Mouse (Mus musculus) right cerebral cortex, postnatal 14 days (tissue): ENCODE data around the gene Cep70.
A peak's percentile ranks its signal among the peaks of the same experiment; 100 is the strongest.

Experiments used
- DNase-seq: peaks from one replicate; pipeline ENCODE4 v3.0.0; 2022

Cep70 gene

DNA sequence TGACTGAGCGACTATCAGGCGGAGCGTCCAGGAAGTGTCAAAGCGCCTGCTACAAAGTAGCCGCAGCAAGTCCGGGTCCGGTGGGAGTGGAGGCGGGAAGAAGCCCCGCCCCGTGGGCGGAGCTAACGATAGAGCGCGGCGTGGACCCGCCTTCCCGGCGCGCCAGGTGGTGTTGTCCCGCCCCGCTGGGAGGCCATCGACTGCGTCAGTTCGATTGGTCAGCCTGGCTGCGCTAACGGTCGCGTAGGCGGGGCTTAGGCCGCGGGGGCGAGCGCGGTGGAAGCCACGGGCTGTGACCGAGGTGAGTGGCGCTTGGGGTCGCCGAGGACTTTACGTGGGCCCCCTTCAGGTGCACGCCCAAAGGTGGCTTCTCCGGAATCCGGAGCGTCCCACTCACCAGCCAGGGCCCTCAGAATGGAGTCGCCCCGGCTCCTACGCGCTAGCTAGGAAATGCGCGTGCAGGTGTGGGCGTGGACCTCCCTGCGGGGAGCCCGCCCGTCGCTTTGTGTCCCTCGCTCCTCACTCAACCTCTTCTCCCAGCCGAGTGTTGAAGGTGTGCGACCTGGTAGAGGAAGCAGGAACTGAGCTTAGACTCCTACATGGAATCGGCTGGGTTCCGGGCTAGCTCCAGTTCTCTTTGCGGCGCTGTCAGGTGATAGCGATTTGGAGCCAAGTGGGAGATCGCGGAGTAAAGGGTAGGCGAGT is at the start of gene Cep70:
Cep70 (plus strand) TSS at position 178 of the 705 bp plus-strand sequence.
- DNase-seq = peak; percentile 96

DNA sequence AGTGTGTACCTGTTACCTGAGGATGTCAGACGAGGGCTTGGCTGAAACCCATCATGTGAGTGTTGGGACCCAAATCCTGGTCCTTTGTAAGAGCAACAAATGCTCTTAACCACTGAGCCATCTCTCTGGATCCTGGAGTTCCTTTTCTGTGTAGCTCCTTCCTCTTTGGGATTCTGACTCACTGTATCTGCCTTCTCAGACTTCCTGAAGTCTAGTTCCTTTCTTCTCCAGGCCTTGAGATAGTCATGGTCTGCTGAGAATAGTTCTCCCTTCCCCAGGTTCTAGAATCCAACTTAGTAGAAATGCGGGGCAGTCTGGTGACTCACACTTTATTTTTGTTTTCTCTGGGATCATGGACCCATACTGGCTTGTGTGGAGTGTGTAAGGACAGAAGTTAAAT is 30.5 kb upstream of the Cep70 start:
- DNase-seq = no peak

DNA sequence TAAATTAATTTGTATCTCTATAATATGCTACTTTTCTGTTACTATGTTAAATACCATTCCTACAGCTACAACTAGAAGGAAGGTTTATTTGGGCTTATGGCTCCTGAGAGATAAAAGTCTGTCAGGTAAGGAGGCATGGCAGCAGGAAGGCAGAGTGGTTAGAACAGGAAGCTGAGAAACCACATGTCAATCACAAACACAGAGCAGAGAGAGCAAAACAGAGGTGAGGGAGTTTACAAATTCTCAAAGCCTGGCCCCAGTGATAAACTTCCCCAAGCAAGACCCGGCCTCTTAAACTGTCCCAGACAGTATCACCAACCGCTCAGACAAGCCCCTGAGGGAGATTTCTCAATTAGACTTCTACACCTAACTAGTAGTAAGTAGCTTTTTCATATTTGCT is 27.0 kb upstream of the Cep70 start:
- DNase-seq = no peak

DNA sequence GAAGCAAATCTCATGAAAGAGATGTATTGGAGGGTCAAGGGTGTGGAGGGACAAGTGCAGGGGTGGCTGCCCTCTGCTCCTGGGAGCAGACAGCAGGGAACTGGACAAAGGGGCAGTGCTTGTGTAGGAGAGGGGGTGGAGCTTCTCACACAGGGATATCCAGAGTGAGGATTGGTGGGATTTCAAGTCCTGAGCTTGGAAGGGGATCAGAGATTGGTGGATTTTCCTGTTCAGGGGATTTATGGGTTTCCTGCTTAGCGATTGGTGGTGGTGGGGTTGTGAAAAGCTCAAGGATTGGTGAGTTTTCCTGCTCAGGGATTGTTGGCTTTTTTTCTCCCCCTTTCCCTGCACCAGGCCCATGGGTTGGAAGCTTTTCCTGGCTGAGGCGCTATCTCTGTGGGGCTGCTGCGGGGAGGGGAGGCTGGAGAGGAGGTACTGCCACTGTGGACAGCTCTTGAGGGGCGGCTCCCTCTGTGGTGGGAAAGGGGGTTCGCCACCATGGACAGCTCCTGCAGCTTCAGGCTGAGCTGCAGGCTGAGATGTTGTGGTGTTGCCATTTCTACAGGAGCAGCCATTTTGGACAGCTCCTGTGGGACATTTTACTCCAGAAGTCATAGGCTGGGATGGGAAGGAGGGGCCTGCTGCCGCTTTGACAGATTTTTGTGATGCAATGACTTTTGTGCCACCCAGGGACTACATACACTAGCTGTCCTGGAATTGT is 25.0 kb upstream of the Cep70 start:
- DNase-seq = peak; percentile 24

DNA sequence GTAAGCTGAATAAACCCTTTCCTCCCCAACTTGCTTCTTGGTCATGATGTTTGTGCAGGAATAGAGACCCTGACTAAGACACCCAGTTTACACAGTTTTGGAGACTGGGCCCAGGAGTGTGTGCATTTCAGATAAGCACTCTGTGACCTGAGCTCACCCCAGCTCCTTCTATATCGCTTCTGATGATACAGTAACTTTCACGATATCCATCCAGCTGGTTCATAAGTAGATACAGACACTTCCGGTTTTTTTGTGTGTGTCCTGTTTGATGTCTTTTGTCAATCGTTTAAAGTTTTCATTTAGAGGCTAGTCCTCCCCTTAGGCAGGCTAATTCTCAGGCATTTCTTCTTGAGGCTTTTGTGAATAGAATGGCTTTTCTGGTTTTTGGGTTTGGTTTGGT is 21.5 kb upstream of the Cep70 start:
- DNase-seq = no peak

DNA sequence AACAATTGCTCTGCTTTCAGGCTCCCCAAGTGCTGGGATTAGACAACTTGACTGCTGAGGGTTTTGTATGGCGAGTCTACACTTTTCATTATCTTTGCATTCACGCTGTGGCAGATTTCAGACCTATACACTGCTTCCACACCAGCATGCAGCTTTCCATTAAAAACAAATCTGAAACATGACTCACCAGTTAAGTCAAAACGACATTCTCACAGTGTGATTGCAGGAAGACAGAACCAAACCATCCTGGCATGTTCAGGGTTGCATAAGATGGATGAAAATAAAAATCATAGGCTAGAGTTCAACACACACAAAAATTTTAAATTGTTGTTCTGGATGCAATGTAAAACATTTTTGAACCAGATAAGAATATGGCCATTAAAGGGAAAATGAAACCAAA is 18.6 kb upstream of the Cep70 start:
- no peak for DNase-seq

DNA sequence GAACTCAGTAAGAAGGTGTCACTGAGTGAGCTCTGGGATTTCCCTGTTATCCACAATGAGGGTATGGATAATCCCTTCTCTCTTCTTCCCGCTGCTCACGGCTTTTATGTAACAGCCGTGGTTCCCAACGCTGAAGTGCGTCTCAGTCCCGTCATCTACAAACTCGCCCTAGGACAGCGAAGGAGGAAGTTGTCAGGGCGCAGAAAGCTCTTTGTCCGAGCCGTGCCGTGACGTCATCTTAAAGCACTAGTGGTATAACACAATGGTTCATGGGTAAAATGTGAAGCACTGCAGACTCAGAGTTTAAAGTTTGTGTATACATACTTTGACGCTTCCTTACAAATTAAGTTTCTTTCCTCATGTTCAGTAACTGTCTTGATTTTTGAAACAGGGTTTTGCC is 13.7 kb upstream of the Cep70 start:
- DNase-seq = no peak

DNA sequence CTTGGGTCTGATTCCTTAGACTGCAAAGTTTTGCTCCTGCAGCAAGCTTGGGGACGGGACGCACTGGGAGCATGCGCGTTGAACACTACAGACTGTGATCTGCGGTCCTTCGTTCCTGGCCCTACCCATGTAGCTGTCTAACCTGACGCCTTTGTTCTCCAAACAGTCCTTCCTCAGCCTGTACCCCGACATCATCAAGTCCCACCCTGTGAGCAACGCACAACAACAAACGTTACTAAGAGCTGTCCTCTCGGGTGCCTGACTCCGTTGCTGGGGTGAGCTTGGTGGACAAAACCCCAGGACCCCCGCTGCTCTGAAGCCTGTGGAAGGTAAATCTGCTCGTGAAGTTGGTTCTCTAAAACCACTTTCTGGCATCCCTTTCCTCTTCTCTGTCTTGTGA is 6.0 kb upstream of the Cep70 start, which contains the start of gene Faiml:
Faiml (minus strand) TSS at position 101 of the 400 bp plus-strand sequence.
- no peak for DNase-seq

DNA sequence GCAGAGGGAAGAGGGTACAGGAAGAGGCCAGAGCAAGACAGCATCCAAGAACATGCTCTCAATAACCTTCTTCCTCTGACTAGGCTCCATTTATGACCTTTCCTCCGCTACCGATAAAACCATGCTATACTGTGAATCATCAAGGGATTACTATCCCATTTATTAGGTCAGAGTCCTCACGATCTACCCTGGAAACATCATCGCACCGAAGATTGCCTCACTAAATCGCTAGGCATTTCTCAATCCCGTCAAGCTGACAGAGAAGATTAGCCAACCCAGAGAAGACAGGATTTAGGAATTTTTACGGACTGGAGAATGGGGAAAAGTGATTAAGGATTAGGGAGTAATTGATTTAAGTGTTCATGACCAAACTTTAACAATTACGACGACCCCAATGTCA is 4.9 kb upstream of the Cep70 start:
- DNase-seq = no peak

DNA sequence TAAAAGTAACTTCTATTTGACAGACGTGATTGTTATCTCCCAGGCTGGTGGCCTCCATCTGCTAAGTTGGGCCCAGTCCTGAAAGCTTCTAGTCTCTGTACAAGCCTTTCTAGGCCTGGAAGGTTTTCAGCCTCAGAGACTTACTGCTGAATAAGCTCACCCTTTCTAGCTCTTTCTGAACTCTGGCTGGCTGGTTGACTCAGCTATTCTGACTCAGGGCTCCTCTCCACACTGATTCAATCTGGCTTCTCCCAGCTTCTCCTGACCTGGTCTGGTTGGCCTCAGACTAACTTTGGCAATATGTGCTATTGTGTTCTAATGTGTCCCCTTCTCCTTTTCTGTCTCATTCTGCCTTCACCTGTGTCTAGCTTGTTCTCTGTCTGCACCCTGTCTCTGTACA is 3.9 kb upstream of the Cep70 start:
- no peak for DNase-seq

DNA sequence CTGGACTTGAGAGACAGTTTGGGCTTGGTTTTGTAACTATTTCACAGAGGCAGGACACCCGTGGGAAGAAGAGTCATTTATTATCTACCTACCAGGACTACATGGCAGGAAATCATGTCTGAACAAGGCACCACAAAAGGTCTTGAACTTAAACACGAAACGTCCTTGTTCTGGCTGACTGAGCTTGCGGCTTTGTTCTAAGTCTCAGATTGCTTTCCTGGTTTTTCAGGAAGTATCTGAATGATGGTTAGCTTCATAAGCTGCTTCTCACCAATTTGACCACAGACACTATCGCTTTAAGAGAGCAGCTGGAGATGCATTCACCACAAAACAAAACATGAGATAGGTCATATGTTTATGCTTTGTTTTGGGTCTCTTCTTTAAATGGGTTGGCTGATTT is 2.6 kb upstream of the Cep70 start:
- DNase-seq = no peak

DNA sequence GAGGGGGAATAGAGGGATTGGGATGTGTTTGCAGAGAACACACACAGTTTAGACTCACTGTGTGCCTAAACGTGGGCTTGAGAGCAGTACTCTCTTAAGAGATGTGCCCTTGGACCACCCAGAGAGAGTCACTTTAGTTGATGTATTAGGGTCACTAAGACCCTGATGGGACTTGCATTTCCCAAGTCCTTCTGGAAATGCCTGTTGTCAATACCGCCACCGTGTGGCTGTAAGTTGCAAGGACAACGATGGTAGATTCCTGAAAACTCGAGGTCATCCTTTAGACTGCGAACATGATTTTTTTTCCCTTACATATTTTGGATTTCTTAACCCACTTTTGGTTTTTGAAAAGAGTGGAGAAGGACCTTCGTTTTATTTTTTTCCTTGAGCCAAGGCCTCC is 1.1 kb upstream of the Cep70 start:
- peak; percentile 26 for DNase-seq

DNA sequence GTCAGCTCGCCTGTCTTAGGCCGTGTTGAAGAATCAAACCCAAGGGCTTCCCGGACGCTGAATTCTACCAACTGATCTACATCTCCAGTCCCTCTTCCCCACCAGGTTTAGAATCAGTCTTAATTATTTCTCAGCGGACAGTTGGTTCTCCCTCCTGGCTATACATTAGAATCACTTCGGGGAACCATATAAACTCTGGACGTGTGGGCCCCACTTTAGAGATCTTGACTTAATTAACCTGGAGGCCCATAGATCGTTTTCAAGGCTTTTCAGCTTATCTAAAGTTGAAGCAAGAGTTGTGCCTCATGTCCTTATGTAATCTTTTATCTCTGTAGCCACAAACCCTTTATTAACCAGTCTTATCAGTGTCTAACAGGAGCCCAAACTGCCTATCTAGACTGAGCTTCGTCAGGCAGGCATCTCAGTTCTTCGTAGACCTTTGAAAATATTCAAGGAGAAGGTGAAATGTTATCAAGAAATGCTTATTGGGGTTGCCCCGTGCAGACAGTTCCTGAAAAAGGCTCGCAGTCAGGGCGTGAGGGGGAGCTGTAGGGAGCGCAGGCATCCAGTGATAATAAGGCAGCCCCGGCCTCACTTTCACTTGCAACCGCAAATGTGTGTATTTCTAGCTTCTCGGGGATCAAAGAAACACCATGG is 506 bp upstream of the Cep70 start:
- DNase-seq = no peak

DNA sequence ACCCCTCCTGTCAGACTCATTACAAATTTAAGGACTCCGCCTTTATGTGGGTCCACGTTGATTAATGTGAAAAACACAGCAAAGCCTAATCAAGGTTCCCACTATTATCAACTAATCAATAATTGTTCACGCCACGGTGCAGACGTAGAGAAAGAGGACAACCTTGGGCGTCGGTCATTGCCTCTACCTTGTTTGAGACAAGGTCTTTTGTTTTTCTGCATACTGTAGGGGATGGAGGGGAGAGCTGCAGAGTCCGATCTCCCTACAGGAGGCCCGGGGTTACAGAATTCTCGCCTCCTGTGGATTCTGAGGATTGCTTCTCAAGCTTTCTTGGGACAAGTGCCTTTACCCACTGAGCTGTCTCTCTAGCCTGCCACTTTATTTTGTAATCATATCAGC is 727 bp downstream of the Cep70 start:
- DNase-seq = no peak

DNA sequence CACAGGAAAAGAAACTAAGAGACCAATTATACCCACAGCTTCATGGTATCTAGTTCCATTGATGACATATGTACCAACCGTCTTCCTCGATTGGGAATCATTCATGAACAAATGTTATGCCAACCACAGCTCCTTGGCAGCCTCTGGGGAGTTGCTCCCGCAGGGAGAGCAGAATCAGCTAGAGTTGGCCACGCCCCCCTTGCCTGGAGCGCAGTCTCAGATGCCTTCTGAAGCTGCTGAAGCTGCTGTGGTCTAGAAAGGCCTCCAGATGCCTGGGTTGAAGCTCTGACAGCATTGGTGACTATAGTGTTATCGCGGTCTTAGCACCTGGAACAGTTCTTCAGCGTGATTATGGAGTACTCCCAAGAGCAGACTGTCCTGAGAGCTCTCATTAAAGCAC is 5.1 kb downstream of the Cep70 start:
- DNase-seq = no peak

DNA sequence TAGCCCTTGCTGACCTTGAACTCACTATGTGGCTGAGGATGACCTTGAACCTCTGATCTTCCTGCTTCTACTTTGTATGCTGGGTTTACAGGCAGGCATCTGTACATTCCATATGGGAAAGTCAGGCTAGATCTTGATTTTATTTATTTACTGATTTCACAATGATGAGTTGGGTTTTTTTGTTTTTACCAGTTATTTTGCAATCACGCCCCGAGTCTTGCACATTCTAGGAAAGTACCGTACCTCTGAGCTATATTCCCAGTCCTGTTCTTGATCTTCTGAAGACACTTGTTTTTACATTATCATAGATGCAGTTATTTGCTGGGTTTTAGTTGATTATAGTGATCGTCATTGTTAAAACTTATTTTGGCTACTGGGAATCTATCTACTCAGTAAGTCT is 5.7 kb downstream of the Cep70 start:
- DNase-seq = no peak

DNA sequence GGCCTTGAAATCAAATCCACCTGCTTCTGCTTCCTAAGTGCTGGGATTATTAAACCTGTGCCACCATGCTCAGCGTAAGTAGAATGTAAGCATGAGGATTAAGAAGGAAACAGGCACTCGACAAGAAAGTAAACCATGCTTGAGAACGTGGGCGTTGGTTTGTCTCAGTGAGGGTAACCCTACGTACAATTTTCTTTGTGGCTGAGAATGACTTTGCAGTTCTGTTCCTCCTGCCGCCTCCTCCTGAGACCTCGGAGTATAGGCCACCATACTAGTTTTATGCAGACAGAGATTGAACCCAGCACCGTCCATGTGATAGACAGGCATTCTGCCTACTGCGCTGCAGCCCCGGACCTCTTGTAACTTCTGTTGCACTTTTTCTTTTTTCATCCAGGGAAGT is 10.7 kb downstream of the Cep70 start:
- DNase-seq = no peak

DNA sequence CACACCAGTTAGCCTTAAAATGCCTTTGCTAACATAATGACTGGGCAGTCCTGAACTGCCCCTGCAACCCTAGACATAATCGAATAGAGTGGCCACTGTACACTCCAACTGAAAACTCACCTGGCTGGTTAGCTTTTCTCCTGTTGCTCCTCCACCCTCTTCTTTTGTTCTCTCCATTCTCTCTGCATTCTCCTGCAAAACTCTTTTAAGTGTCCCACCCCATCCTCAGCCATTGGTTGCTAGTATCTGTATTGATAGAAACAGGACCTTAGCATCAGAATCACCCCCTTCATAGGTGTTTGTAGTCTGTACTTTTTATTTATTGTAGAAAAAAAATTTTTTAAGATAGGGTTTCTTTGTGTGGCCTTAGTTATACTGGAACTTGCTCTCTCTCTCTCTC is 13.0 kb downstream of the Cep70 start:
- DNase-seq = no peak

DNA sequence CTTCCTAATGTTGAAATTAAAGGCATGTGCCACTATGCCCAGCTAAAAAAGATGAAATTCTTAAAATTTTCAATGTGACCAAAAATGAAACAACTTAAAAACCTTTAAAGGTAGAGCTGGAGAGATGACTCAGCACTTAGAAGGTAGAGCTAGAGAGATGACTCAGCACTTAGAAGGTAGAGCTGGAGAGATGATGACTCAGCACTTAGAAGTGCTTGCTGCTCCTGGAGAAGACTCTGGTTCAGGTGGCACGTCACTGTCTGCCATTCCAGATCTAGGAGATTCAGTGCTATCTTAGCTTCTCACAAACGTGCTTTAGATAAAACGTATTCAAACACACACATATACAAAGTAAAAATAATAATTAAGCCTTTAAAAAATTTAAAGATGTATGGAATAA is 13.7 kb downstream of the Cep70 start:
- no peak for DNase-seq

DNA sequence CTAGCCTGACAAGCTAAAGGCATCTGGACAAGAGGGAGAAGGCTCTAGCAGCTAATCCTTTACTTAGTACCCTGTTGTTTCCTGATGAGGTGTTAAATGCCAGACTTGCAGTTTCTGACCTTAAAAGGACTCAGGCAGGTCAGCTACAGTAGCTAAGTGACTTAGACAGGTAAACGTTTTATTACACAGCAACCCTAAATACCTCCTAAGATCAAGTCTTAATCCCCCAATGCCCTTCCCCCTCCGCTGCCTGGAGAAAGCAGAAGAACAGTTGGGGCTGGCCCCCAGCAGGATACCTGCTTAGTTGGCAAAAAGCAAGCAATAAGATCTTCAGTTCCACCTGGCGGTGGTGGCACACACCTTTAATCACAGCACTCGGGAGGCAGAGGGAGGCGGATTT is 15.7 kb downstream of the Cep70 start:
- DNase-seq = no peak

DNA sequence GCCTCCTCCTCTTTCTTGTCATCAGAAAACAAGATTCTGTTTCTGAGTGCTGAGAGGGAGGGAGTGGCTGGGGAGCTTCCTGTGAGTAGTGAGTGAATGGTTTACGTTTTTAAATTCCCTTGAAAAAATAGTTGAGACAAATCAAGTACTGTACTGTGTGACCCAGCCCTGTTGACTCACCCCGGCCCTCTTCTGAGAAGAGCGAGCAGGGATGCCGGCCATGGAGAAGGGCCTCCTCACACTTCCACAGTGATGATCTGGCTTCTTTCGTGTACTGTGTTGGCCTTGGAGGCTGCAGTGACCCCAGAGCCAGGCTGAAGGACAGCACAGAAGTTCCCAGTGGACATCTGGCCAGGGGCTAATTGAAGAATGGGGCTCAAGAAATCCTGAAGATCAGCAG is 61.1 kb downstream of the Cep70 start:
- DNase-seq = no peak

DNA sequence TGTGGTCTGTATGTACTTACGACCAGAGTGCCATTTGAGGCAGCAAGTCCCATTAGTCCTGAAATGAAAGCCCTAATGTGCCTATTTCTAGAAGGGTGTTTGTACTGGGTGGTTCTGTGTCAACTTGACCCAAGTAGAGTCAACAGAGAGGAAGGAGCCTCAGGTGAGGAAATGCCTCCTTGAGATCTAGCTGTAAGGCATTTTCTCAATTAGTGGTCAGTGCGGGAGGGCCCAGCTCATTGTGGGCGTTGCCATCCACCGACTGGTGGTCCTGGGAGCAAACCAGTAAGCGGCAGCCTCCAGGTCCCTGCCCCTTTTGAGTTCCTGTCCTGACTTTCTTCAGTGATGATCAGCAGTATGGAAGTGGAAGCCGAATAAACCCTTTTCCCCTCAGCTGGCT is 63.1 kb downstream of the Cep70 start:
- DNase-seq = no peak

DNA sequence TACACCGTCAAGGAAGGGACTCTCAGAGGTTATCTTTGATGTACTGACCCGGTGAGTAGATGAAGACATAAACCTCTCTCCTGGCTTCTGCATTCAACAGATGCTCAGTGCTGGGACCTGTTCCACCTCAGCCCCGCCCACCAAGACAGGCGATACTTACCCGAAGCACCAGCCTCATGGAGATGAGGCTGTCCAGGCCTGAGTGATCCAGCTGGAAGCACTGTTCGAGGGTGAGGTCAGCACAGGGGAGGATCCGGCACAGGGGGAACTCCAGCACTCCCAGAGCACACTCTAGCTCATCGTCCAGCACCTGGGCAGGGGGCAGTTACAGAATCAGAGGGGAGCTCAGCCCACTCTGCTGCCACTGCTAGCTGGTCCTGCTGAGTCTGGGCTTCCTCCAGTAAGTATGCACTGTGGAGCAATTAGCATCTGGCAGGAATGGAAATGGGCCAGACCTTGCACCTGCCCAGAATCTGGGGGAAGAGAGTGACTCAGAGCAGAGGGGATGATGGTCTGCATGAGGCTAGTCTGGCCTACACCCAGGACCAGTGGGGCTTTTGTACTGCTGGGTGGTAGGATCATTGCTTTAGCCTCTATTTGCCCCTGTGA is 76.3 kb downstream of the Cep70 start:
- DNase-seq = no peak

DNA sequence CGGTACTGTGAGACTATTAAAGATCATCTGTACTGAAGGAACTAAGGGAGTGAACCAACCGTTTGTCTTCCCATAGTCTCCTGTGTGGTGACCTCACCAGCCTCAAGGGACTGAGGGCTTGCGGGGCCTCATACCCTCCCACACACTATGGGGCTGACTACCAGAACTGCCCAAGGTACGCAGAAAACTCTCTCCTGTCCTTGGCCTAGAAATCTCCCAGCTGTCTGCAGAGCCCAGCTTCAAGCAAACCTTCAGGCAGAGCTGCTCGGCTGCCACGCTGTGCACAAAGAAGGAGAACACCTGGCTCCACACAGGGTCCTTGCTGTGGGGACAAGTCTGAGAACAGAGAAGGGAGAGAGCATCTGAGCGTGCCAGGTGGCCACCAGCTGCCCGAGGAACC is 76.8 kb downstream of the Cep70 start:
- no peak for DNase-seq
